Mouse (Mus musculus): ENCODE measurements around the gene Lamc2. TPM values are rescaled to one million over a fixed set of nuclear protein-coding genes. Genes with fewer than 3 reads are reported as not detected.

Lamc2 gene
- total and polyA plus RNA-seq, 2 experiments from 2014 or later: 6.0 to 10.2 TPM

DNA sequence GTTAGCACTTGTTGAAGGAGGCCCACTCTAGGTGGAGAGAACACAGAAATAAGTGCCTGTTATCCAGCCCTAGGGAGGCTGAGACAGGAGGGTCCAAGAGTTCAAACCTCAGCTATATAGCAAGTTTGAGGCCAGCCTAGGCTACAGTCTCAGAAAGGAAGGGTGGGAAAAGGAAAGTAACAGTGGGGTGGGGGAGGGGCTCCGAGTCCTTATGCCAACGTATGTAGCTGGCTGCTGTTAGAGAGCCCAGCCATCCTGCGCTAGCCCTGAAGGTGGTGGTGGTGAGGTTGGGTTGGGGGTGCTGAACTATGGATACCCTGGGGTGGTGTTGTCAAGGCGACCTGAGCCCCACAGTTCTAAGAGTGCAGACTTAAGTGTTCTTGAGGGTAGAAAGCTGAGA lies 92.7 kb downstream of the Lamc2 start:
- ATAC-seq (ENCODE audit: insufficient read depth, low read depth): no peak
- 0 out of 2 replicates have a peak, but pooled peaks cover 4% of the 10 kb centered on the region for H3K4me1 ChIP-seq (ENCODE audit: control insufficient read depth, insufficient read depth)
- 70% methylated on average over 4 of the region's 4 CpGs for WGBS

DNA sequence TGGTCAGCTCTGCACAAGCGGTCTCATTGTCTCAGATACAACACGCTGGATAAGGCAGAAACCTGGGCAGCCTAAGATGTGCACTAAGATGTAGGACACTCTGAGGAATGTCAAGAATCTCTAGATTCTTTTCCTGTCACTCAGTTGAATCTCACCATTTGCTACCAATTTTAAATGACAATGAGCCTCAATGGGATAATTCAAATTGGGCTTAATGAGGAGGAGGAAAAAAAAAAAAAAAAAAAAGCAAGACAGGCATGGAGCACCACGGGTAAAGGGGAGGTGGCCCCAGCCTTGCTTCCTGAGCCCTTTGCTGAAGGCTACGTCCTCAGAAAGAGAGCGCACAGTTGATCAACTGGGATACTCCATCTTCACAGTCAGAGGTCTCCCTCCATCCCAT lies 93.1 kb downstream of the Lamc2 start:
- Histone ChIP-seq H3K36me3 (replicated peaks; ENCODE audit: control insufficient read depth, insufficient read depth, low read length) (no peaks in the 10 kb centered on the region), H3K9me3 (replicated peaks; ENCODE audit: control insufficient read depth, low read length) (no peaks in the 10 kb centered on the region), H3K9ac (replicated peaks; ENCODE audit: low read depth, low read length) (no peak overlapping the region), H3K4me1 (ENCODE audit: control insufficient read depth, insufficient read depth) (0 out of 2 replicates have a peak, but pooled peaks cover 4% of the 10 kb centered on the region), H3K4me3 (ENCODE audit: low read depth, low read length) (no peak overlapping the region), H3K4me2 (ENCODE audit: low read depth, low read length) (no peak overlapping the region), H3K27ac (ENCODE audit: low read depth) (no peak overlapping the region), H3K27me3 (ENCODE audit: control insufficient read depth, insufficient read depth, low read length) (no peaks in the 10 kb centered on the region)
- DNase-seq (ENCODE audit: low spot score): no peak
- TF ChIP-seq CTCF (IDR thresholded peaks at IDR 0.05; ENCODE audit: low read depth): no peak
- no peak for TF ChIP-seq EP300 (IDR thresholded peaks at IDR 0.05; ENCODE audit: low read depth)
- 72% methylated on average over 5 of the region's 5 CpGs for WGBS
- no peak for ATAC-seq (ENCODE audit: insufficient read depth, low read depth)

More for the DNA sequence above, 92.7 kb downstream of the Lamc2 start:
- Histone ChIP-seq H3K27me3 (ENCODE audit: control insufficient read depth, insufficient read depth, low read length) (no peaks in the 10 kb centered on the region), H3K9ac (replicated peaks; ENCODE audit: low read depth, low read length) (no peak overlapping the region), H3K4me2 (ENCODE audit: low read depth, low read length) (no peak overlapping the region), H3K27ac (ENCODE audit: low read depth) (no peak overlapping the region), H3K9me3 (replicated peaks; ENCODE audit: control insufficient read depth, low read length) (no peaks in the 10 kb centered on the region), H3K4me3 (ENCODE audit: low read depth, low read length) (no peak overlapping the region), H3K36me3 (replicated peaks; ENCODE audit: control insufficient read depth, insufficient read depth, low read length) (no peaks in the 10 kb centered on the region)
- TF ChIP-seq CTCF (IDR thresholded peaks at IDR 0.05; ENCODE audit: low read depth) (no peak), EP300 (IDR thresholded peaks at IDR 0.05; ENCODE audit: low read depth) (no peak)
- DNase-seq (ENCODE audit: low spot score): no peak

DNA sequence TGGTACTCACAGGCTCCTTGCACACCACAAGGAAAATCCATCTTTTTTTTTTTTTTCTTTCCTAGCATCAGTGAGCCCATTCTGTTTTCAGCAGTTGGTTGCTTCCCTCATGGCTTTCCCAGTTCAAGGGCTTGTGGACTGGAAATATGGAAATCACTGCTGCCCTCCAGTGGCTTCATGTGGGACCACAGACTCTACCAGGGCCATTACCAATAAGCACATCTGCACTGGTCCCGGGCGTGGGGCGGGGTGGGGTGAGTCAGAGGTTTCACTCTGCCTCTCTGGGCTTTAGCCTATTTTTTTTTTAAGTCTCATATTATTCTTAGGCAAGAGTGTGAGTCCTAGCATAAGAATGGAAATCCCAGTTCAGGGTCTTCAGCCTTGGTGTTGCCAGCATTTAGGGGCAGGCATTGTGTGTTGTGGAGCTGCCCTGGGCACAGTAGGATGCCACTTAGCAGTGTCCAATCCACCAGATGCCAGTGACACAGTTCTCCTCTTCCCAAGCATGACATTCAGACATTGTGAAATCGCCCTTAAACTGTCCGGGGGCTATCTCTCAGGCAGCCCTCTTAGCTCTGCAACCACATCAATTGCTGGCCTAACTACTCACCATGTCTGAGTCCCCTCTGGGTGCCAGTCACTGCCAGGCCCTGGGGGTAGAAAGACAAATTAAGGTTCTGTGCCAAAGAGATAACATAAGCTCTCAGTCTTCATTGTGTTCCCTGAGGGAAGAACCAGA lies 93.8 kb downstream of the Lamc2 start:
- peak; percentile 69 for ATAC-seq (ENCODE audit: insufficient read depth, low read depth)

DNA sequence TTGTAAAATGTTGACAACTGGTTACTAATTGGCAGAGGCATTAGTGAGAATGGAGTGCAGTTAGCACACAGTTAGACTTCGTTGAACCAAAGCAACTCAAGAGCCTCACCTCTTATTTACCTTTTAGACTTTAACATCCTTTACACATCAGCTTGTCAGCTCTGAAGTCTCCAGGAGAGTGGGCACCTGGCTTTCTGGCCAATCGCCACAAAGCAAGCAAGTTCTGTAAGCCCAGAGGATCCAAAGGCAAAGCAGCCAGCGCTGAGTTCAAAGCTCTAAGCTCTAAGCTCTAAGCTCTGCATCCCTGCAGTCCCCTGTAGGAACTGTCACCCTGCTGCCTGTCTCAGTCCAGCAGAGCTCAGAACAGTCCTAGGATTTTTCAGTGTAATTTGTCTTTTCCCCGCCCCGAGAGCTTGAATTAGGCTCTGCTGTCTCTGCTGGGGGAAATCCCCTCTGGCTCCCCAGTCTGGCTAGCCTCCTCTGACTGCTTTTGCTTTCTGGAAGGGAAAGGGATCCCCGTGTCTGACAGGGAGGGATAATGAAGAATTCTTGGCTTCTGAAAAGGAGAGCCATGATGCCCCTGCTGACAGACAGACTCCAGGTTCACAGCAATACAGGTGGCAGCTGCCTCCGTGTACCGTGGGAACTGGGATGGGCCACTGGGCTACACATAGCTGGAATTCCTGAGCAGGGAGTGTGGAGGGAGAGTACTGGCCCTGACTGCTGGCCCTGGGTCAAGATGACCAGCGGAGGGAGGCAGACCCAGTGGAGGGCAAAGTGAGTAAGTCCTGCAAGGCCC lies 94.6 kb downstream of the Lamc2 start:
- no peak overlapping the region for H3K4me2 ChIP-seq (ENCODE audit: low read depth, low read length)
- 0 out of 2 replicates have a peak overlapping the region, but pooled peaks have one; percentile 20 for H3K27ac ChIP-seq (ENCODE audit: low read depth)
- H3K27me3 ChIP-seq (ENCODE audit: control insufficient read depth, insufficient read depth, low read length): no peaks in the 10 kb centered on the region
- no peaks in the 10 kb centered on the region for H3K9me3 ChIP-seq (replicated peaks; ENCODE audit: control insufficient read depth, low read length)
- H3K4me1 ChIP-seq (ENCODE audit: control insufficient read depth, insufficient read depth): 0 out of 2 replicates have a peak, but pooled peaks cover 4% of the 10 kb centered on the region
- H3K36me3 ChIP-seq (replicated peaks; ENCODE audit: control insufficient read depth, insufficient read depth, low read length): no peaks in the 10 kb centered on the region
- peak; percentile 31 for DNase-seq (ENCODE audit: low spot score)
- 30% methylated on average over 9 of the region's 9 CpGs for WGBS
- H3K4me3 ChIP-seq (ENCODE audit: low read depth, low read length): no peak overlapping the region
- no peak overlapping the region for H3K9ac ChIP-seq (replicated peaks; ENCODE audit: low read depth, low read length)
- ATAC-seq (ENCODE audit: insufficient read depth, low read depth): peak; percentile 71
- TF ChIP-seq CTCF (IDR thresholded peaks at IDR 0.05; ENCODE audit: low read depth) (no peak), EP300 (IDR thresholded peaks at IDR 0.05; ENCODE audit: low read depth) (no peak)

More for the DNA sequence above, 93.8 kb downstream of the Lamc2 start:
- no peak overlapping the region for H3K4me3 ChIP-seq (ENCODE audit: low read depth, low read length)
- H3K9me3 ChIP-seq (replicated peaks; ENCODE audit: control insufficient read depth, low read length): no peaks in the 10 kb centered on the region
- H3K9ac ChIP-seq (replicated peaks; ENCODE audit: low read depth, low read length): no peak overlapping the region
- WGBS: 53% methylated on average over 5 of the region's 5 CpGs
- TF ChIP-seq CTCF (IDR thresholded peaks at IDR 0.05; ENCODE audit: low read depth) (peak; percentile 66), EP300 (IDR thresholded peaks at IDR 0.05; ENCODE audit: low read depth) (no peak)
- H3K27ac ChIP-seq (ENCODE audit: low read depth): 0 out of 2 replicates have a peak overlapping the region, but pooled peaks have one; percentile 20
- peak; percentile 79 for DNase-seq (ENCODE audit: low spot score)
- no peaks in the 10 kb centered on the region for H3K36me3 ChIP-seq (replicated peaks; ENCODE audit: control insufficient read depth, insufficient read depth, low read length)
- no peak overlapping the region for H3K4me2 ChIP-seq (ENCODE audit: low read depth, low read length)
- no peaks in the 10 kb centered on the region for H3K27me3 ChIP-seq (ENCODE audit: control insufficient read depth, insufficient read depth, low read length)
- 0 out of 2 replicates have a peak, but pooled peaks cover 4% of the 10 kb centered on the region for H3K4me1 ChIP-seq (ENCODE audit: control insufficient read depth, insufficient read depth)

DNA sequence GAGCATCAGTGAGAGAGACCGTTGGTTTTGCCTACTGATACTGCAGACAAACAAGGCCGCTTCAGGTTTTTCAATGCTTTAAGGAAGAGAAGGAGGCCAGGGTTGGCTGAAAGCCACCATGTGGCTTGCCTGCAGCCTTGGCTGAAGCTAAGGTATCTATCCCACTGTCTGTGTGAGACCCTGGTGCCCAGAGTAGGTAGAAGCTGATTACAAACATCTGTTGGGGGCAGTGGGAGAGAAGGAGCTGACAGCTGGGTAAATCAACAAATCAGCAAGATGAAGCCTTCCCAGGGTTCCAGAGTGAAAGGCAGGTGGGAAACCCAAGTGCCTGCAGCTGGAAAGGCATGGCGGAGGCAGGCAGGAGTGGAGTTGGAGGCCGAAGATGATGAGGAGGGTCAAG lies 95.4 kb downstream of the Lamc2 start:
- no peak for DNase-seq (ENCODE audit: low spot score)
- Histone ChIP-seq H3K4me2 (ENCODE audit: low read depth, low read length) (no peak overlapping the region), H3K27ac (ENCODE audit: low read depth) (no peak overlapping the region), H3K9me3 (replicated peaks; ENCODE audit: control insufficient read depth, low read length) (no peaks in the 10 kb centered on the region), H3K4me3 (ENCODE audit: low read depth, low read length) (no peak overlapping the region), H3K9ac (replicated peaks; ENCODE audit: low read depth, low read length) (no peak overlapping the region), H3K4me1 (ENCODE audit: control insufficient read depth, insufficient read depth) (0 out of 2 replicates have a peak, but pooled peaks cover 4% of the 10 kb centered on the region), H3K27me3 (ENCODE audit: control insufficient read depth, insufficient read depth, low read length) (no peaks in the 10 kb centered on the region), H3K36me3 (replicated peaks; ENCODE audit: control insufficient read depth, insufficient read depth, low read length) (no peaks in the 10 kb centered on the region)
- 63% methylated on average over 4 of the region's 4 CpGs for WGBS
- ATAC-seq (ENCODE audit: insufficient read depth, low read depth): no peak
- TF ChIP-seq CTCF (IDR thresholded peaks at IDR 0.05; ENCODE audit: low read depth): no peak
- no peak for TF ChIP-seq EP300 (IDR thresholded peaks at IDR 0.05; ENCODE audit: low read depth)
